Mouse (Mus musculus) gastrocnemius, postnatal 4 days (tissue): ENCODE measurements around the gene Setd1b. TPM values are rescaled to one million over a fixed set of nuclear protein-coding genes. Genes with fewer than 3 reads are reported as not detected.

ENCODE experiments used
- DNase-seq, 2 experiments: peaks; one replicate each; pipeline ENCODE4 v3.0.0; 2021 to 2022; ENCODE audit warnings: low spot score in 2 of 2, mixed read lengths in 2 of 2
- total RNA-seq, 2 experiments: library from RNA; stranded (reverse); gene quantifications; 2 replicates each; pipeline ENCODE4 v1.2.3; 2021

Setd1b gene
- total RNA-seq, 2 experiments from 2014 or later = 21.0 to 21.4 TPM

GRCm38 (mm10) chr5:123125638-123126406 lies 16.2 kb upstream of the Setd1b start:
- DNase-seq = no peak

- DNase-seq = no peak
Measured at GRCm38 (mm10) chr5:123127031-123127430, 15.0 kb upstream of the Setd1b start.

GRCm38 (mm10) chr5:123128426-123129169 lies 13.4 kb upstream of the Setd1b start:
- no peak for DNase-seq

- no peak for DNase-seq
Measured at GRCm38 (mm10) chr5:123129170-123129757, 12.7 kb upstream of the Setd1b start.

- DNase-seq = no peak
Measured at GRCm38 (mm10) chr5:123130030-123130813, 11.8 kb upstream of the Setd1b start.

- no peak for DNase-seq
Measured at GRCm38 (mm10) chr5:123130814-123131148, 11.2 kb upstream of the Setd1b start.

- DNase-seq = peak; percentile 71 to 84
Measured at GRCm38 (mm10) chr5:123132308-123133071, 9.5 kb upstream of the Setd1b start, which contains the start of gene Rhof. TSS of gene Rhof (minus strand) at chr5:123132692.

- peak; percentile 81 to 86 for DNase-seq
Measured at GRCm38 (mm10) chr5:123133083-123133783, 8.8 kb upstream of the Setd1b start.

- DNase-seq = peak in 1 of 2 experiments; percentile 53
Measured at GRCm38 (mm10) chr5:123133784-123134143, 8.2 kb upstream of the Setd1b start.

- DNase-seq = peak in 1 of 2 experiments; percentile 71
Measured at GRCm38 (mm10) chr5:123134186-123134874, 7.7 kb upstream of the Setd1b start.

GRCm38 (mm10) chr5:123134875-123135382 lies 7.1 kb upstream of the Setd1b start:
- DNase-seq = no peak

GRCm38 (mm10) chr5:123135471-123136360 lies 6.3 kb upstream of the Setd1b start:
- DNase-seq = peak; percentile 78 to 90

- DNase-seq = peak; percentile 78 to 92
Measured at GRCm38 (mm10) chr5:123136361-123137043, 5.5 kb upstream of the Setd1b start.

GRCm38 (mm10) chr5:123137044-123137909 lies 4.7 kb upstream of the Setd1b start:
- peak; percentile 76 to 90 for DNase-seq

- DNase-seq = no peak
Measured at GRCm38 (mm10) chr5:123137910-123138229, 4.1 kb upstream of the Setd1b start.

GRCm38 (mm10) chr5:123138230-123138911 lies 3.6 kb upstream of the Setd1b start:
- DNase-seq = peak; percentile 59 to 80
